Mouse (Mus musculus) heart, postnatal 0 days (tissue): Measurements from ENCODE around the gene Ndrg3.

Experiments used
- CTCF ChIP-seq: IDR thresholded peaks from 2 replicates; pipeline ENCODE4 v1.5.1; 2016; ENCODE audit warnings: antibody characterized with exemption, control low read depth, low read depth
- EP300 ChIP-seq: IDR thresholded peaks from 2 replicates; pipeline ENCODE4 v1.6.1; 2016; ENCODE audit warnings: antibody characterized with exemption, low read depth

DNA sequence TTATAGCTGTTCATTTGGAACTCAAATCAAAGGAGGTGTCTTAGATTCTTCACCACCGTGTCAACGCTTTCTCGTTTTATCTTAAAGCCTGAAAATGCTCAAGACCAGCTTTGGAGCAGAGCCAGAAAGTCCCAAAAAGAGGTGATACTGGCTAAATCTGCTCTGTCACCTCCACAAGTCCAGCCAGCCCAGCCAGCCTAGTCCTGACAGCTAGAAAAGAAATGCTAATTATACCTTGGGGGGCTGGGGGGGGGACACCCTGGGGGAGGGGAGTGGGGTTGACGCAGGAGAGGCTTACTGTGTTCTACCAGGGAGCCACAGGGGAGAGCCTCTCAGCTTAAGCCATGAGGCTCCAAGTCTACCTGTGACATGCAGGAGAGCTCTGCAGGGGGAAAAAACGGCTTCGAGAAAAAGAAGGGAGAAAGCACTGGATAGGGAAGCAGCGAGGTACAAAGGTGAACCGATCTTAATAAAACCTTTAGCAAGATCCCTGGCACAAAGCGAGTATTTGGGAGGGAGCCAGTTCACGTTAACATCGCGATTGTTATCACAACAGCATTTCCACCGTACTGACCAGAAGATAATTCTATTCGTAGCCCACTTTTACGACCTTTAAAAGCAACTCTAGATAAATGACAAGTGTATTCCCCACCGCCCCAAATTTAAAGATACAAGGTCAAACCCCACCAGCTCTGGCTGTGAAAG, 977 bp downstream of the Ndrg3 start:
- TF ChIP-seq CTCF = no peak
- no peak for TF ChIP-seq EP300
